Mouse (Mus musculus): ENCODE measurements around the gene Lman1l.

DNA sequence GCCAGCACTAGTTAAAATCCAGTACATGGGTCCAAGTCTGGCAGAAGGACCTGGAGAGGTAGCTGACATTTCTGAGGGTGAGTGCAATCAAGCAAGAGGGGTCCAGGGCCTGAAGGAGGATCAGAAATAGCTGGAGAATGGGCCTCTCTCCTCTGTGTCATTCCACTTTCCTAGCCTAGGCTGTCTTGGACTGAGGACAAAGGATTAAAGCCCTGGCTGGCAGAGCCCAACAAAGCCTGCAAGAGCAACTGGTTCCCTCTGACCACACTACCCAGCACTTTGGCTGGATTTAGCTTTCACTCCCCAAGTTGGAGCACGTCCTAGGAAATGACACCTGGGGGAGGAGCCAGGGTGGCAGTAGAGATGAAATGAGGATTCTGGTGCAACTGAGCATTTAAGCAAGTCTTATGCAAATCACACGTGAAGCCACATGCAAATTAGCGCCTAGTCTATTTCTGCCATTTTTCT, 10.2 kb downstream of the Lman1l start:
- TF ChIP-seq CTCF (IDR thresholded peaks at IDR 0.05; ENCODE audit: low read depth): no peak
- no peak for TF ChIP-seq EP300 (optimal IDR thresholded peaks at IDR 0.05)
